In the genomic region with DNA sequence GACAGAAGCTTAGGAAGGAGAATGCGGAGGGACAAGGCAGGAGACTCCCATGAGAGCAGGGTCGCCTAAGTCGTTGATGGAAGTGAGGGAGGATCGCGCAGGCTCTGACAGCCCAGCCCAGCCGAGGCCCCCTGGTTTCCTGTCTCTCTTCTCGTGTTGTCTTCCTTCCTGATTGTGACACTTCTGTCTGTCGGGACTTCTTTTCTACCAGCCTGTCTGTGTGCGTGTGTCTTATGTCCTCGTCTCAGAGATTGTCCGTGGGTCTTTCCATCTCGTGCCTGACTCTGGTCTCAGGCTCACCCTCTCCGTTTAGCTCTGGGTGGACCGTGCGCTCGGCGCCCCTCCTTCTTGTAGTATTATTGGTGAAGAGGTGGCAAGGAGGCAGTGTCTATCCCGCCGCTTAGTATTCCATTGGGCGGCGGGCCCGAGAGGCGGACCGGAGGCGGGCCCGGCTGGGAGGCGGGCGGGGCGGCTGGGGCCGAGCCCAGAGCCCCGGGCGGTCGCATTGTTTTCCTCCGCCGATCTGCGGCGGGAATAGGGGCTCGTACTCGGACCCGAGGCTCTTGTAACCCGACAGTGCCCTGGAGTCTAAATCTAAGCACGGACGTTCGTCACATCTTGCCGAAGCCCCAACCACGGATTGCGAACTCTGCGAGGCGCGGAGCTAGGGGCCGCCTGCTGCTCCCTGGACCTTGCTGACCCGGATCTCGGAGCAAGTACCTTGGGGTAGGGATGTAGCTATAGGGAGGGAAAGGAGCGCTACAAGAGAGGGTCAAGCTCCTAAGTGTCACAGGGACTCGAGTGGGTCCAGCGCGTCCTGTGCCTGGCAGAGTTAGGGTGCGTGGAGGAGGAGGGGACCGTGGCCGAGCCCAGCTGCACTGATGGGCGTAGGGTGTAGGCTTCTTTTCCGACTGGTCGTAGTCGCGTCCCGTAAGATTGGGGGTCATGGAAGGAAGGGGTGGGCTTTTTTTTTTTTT, we compare ENCODE assay signal across 1 mouse cellular context.
TF ChIP-seq lines count a peak whose summit lies in the region.

A gene (plus strand): TSS at position 471 of the 977 bp plus-strand sequence.

TF ChIP-seq in MEL, 35 proteins besides CTCF, POLR2A, EP300 and RAD21 (continued from another document):
- TF ChIP-seq KAT2A (conservative IDR thresholded peaks at IDR 0.05; ENCODE audit: low read depth, low read length) (no peak; the same call in 1 of the 2 replicates), MXI1 (IDR thresholded peaks at IDR 0.05; ENCODE audit: low read depth, low read length) (peak; percentile 89), BHLHE40 (IDR thresholded peaks at IDR 0.05; ENCODE audit: borderline replicate concordance, low read depth, low read length) (peak; percentile 57; the same call in 1 of the 2 replicates), CHD2 (IDR thresholded peaks at IDR 0.05; ENCODE audit: low read length) (no peak), MAZ (IDR thresholded peaks at IDR 0.05; ENCODE audit: low read depth, low read length) (peak; percentile 68), NRF1 (IDR thresholded peaks at IDR 0.05; ENCODE audit: insufficient read depth, low read depth, low read length, poor library complexity, severe bottlenecking) (0 out of 2 replicates have a peak, but pooled peaks have one; percentile 45), NELFE (IDR thresholded peaks at IDR 0.05; ENCODE audit: low read depth, low read length) (peak; percentile 55), ZC3H11A (IDR thresholded peaks at IDR 0.05; ENCODE audit: low read depth, low read length) (no peak), HCFC1 (IDR thresholded peaks at IDR 0.05; ENCODE audit: low read depth, low read length) (peak; percentile 72), MYB (IDR thresholded peaks at IDR 0.05; ENCODE audit: low read depth, low read length) (no peak), ELF1 (IDR thresholded peaks at IDR 0.05; ENCODE audit: low read depth, low read length) (peak; percentile 39; the same call in 1 of the 2 replicates), TAL1 (IDR thresholded peaks at IDR 0.05; ENCODE audit: low read length) (no peak), ZMIZ1 (IDR thresholded peaks at IDR 0.05; ENCODE audit: low read depth, low read length) (peak; percentile 14; the same call in 1 of the 2 replicates), CHD1 (IDR thresholded peaks at IDR 0.05; ENCODE audit: low read depth, low read length) (no peak), MAFK (IDR thresholded peaks at IDR 0.05; ENCODE audit: borderline replicate concordance, low read depth, low read length) (no peak), TCF12 (IDR thresholded peaks at IDR 0.05; ENCODE audit: low read depth, low read length) (peak; percentile 50)
